Mouse (Mus musculus) neural tube, embryonic 10.5 days (tissue): ENCODE measurements around the gene Olfr303.
"Not testable (repeated sequence)": the region's sequence is repeated elsewhere in the genome, so short reads cannot be mapped to it uniquely, and the experiment has no call there.

Experiments used
- DNase-seq: peaks from one replicate; pipeline ENCODE4 v3.0.0-alpha.2; 2017; ENCODE audit warnings: low spot score; ENCODE audit errors: extremely low spot score

Olfr303 gene

GRCm38 (mm10) chr7:86397689-86398088 is at the start of gene Olfr303:
Gene Olfr303 (minus strand): TSS chr7:86397789.
- no peak for DNase-seq

- no peak for DNase-seq
These were observed 6.0 kb upstream of the Olfr303 start, which contains the start of gene Olfr301 for GRCm38 (mm10) chr7:86403546-86403945. Gene Olfr301 (plus strand): TSS chr7:86403846.

GRCm38 (mm10) chr7:86386558-86386957 is 11.0 kb downstream of the Olfr303 start, which contains the start of gene Olfr304:
Gene Olfr304 (minus strand): TSS chr7:86386658.
- no peak for DNase-seq

- no peak for DNase-seq
These were observed 11.8 kb downstream of the Olfr303 start for GRCm38 (mm10) chr7:86385769-86386168.

- DNase-seq: no peak
These were observed 30.8 kb downstream of the Olfr303 start, which contains the start of gene Olfr305 for GRCm38 (mm10) chr7:86366828-86367227. Gene Olfr305 (minus strand): TSS chr7:86366928.

- DNase-seq: not testable (repeated sequence)
These were observed 51.3 kb downstream of the Olfr303 start for GRCm38 (mm10) chr7:86346296-86346695.

- DNase-seq: no peak
These were observed 53.3 kb downstream of the Olfr303 start for GRCm38 (mm10) chr7:86344253-86344652.

- DNase-seq: no peak
These were observed 54.6 kb downstream of the Olfr303 start for GRCm38 (mm10) chr7:86342881-86343565.
